27 mouse cellular contexts compared by ENCODE assay signal in the genomic region with DNA sequence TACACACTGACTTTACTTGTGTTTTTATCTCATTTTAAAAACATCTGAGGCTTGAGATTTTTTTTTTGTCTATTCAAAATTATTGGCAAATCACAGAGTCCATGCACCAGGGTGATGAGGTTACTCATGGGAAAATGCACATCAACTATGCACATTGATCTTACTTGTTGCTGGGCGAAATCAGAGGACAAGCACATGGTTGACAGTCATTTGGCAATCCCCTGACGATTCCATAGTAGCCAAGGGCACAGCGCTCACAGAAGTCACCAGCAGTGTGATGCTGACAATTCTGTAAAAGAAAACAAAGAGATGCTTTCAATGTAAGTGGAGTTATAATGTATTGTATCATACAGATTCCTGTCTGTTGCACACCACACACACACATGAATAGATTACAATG.
A peak's percentile ranks its signal among the peaks of the same experiment; 100 is the strongest.
DNase-seq lines count a peak whose midpoint lies in the region; ATAC-seq and TF ChIP-seq lines count a peak whose summit lies in the region.
"Had no signal": no experiment of that assay in that cellular context is flagged by ENCODE, and none has a peak within 500 bp of the region (broad histone marks: within the 10 kb centered on the region; RNA-seq: fewer than 3 reads in every experiment).

No protein-coding gene starts in this region.

- no peak for TF ChIP-seq CTCF in midbrain, postnatal 0 days (IDR thresholded peaks at IDR 0.05)

- no peak overlapping the region for H3K27ac ChIP-seq in hindbrain, embryonic 16.5 days (ENCODE audit: low read depth, low read length)
- no peak overlapping the region for H3K27ac ChIP-seq in hindbrain, embryonic 13.5 days
- H3K27ac ChIP-seq in midbrain, embryonic 11.5 days (ENCODE audit: low read depth, low read length): no peak overlapping the region
- no peak overlapping the region for H3K27ac ChIP-seq in midbrain, embryonic 13.5 days
- no peak overlapping the region for H3K27ac ChIP-seq in midbrain, postnatal 0 days (ENCODE audit: low read depth, low read length)
- H3K27ac ChIP-seq in midbrain, embryonic 16.5 days (ENCODE audit: low read length): no peak overlapping the region
- H3K27ac ChIP-seq: embryonic facial prominence, embryonic 13.5 days; embryonic facial prominence, embryonic 15.5 days; forebrain, embryonic 10.5 days; forebrain, embryonic 12.5 days had no signal

- H3K36me3 ChIP-seq in hindbrain, embryonic 16.5 days (ENCODE audit: control insufficient read depth, insufficient read depth, low read length): no peaks in the 10 kb centered on the region
- H3K36me3 ChIP-seq in hindbrain, embryonic 13.5 days: no peaks in the 10 kb centered on the region
- no peaks in the 10 kb centered on the region for H3K36me3 ChIP-seq in midbrain, embryonic 11.5 days (ENCODE audit: control insufficient read depth, insufficient read depth, low read length)
- H3K36me3 ChIP-seq in midbrain, embryonic 13.5 days: no peaks in the 10 kb centered on the region
- H3K36me3 ChIP-seq in midbrain, postnatal 0 days (ENCODE audit: insufficient read depth, low read length): no peaks in the 10 kb centered on the region
- no peaks in the 10 kb centered on the region for H3K36me3 ChIP-seq in midbrain, embryonic 16.5 days (ENCODE audit: control insufficient read depth, insufficient read depth, low read length)
- H3K36me3 ChIP-seq: embryonic facial prominence, embryonic 13.5 days; embryonic facial prominence, embryonic 15.5 days; forebrain, embryonic 10.5 days; forebrain, embryonic 12.5 days; G1E had no signal

- peak; percentile 4 for DNase-seq in midbrain, embryonic 11.5 days (ENCODE audit: low spot score, missing footprints)
- peak; percentile 54 for DNase-seq in midbrain, postnatal 0 days (ENCODE audit: low spot score)
- DNase-seq: adrenal gland, adult 2 months; adrenal gland, postnatal 10 days; adrenal gland, postnatal 25 days; B cell, adult 2 months; cerebellum, adult 11 months; cerebellum, adult 18-20 months; cerebellum, adult 8-10 months; cerebellum, adult 9-11 months; cerebellum, postnatal 14 days; cerebellum, postnatal 36 days; embryo, embryonic 11 days had no signal

- WGBS in hindbrain, embryonic 16.5 days: 52% methylated on average over 3 of the region's 3 CpGs
- 65% methylated on average over 3 of the region's 3 CpGs for WGBS in hindbrain, embryonic 13.5 days
- WGBS in midbrain, embryonic 11.5 days: 81% methylated on average over 3 of the region's 3 CpGs
- WGBS in midbrain, embryonic 13.5 days: 74% methylated on average over 3 of the region's 3 CpGs
- WGBS in midbrain, postnatal 0 days: 75% methylated on average over 3 of the region's 3 CpGs
- 69% methylated on average over 3 of the region's 3 CpGs for WGBS in midbrain, embryonic 16.5 days

- no peaks in the 10 kb centered on the region for H3K9me3 ChIP-seq in hindbrain, embryonic 16.5 days (ENCODE audit: control insufficient read depth, low read length)
- H3K9me3 ChIP-seq in hindbrain, embryonic 13.5 days: no peaks in the 10 kb centered on the region
- no peaks in the 10 kb centered on the region for H3K9me3 ChIP-seq in midbrain, embryonic 11.5 days (ENCODE audit: control insufficient read depth, low read length)
- H3K9me3 ChIP-seq in midbrain, embryonic 13.5 days: no peaks in the 10 kb centered on the region
- no peaks in the 10 kb centered on the region for H3K9me3 ChIP-seq in midbrain, postnatal 0 days (ENCODE audit: low read length)
- H3K9me3 ChIP-seq in midbrain, embryonic 16.5 days (replicated peaks; ENCODE audit: control insufficient read depth, low read length, poor library complexity, severe bottlenecking): no peaks in the 10 kb centered on the region
- H3K9me3 ChIP-seq: embryonic facial prominence, embryonic 13.5 days; embryonic facial prominence, embryonic 15.5 days; forebrain, embryonic 10.5 days; forebrain, embryonic 12.5 days; G1E had no signal

- H3K27me3 ChIP-seq in hindbrain, embryonic 16.5 days (replicated peaks; ENCODE audit: control insufficient read depth, insufficient read depth, low read length): no peaks in the 10 kb centered on the region
- H3K27me3 ChIP-seq in hindbrain, embryonic 13.5 days: no peaks in the 10 kb centered on the region
- H3K27me3 ChIP-seq in midbrain, embryonic 11.5 days (ENCODE audit: control insufficient read depth, insufficient read depth, low read length): no peaks in the 10 kb centered on the region
- H3K27me3 ChIP-seq in midbrain, embryonic 13.5 days: no peaks in the 10 kb centered on the region
- H3K27me3 ChIP-seq in midbrain, postnatal 0 days (ENCODE audit: insufficient read depth, low read length): no peaks in the 10 kb centered on the region
- no peaks in the 10 kb centered on the region for H3K27me3 ChIP-seq in midbrain, embryonic 16.5 days (ENCODE audit: control insufficient read depth, insufficient read depth, low read depth, low read length)
- H3K27me3 ChIP-seq: CH12.LX; embryonic facial prominence, embryonic 13.5 days; embryonic facial prominence, embryonic 15.5 days; forebrain, embryonic 12.5 days had no signal

- no peak overlapping the region for H3K9ac ChIP-seq in hindbrain, embryonic 16.5 days (ENCODE audit: low read depth, low read length)
- H3K9ac ChIP-seq in hindbrain, embryonic 13.5 days: no peak overlapping the region
- no peak overlapping the region for H3K9ac ChIP-seq in midbrain, embryonic 11.5 days (ENCODE audit: low read length)
- no peak overlapping the region for H3K9ac ChIP-seq in midbrain, embryonic 13.5 days (replicated peaks)
- no peak overlapping the region for H3K9ac ChIP-seq in midbrain, postnatal 0 days (replicated peaks; ENCODE audit: low read length, poor library complexity, severe bottlenecking)
- H3K9ac ChIP-seq in midbrain, embryonic 16.5 days (ENCODE audit: low read depth, low read length): no peak overlapping the region
- H3K9ac ChIP-seq: embryonic facial prominence, embryonic 13.5 days; embryonic facial prominence, embryonic 15.5 days; forebrain, embryonic 12.5 days had no signal

- no peaks in the 10 kb centered on the region for H3K4me1 ChIP-seq in hindbrain, embryonic 16.5 days (ENCODE audit: control insufficient read depth, insufficient read depth, low read depth, low read length)
- H3K4me1 ChIP-seq in hindbrain, embryonic 13.5 days (replicated peaks): no peaks in the 10 kb centered on the region
- H3K4me1 ChIP-seq in midbrain, embryonic 11.5 days (ENCODE audit: control insufficient read depth, insufficient read depth, low read length): no peaks in the 10 kb centered on the region
- no peaks in the 10 kb centered on the region for H3K4me1 ChIP-seq in midbrain, embryonic 13.5 days (replicated peaks)
- H3K4me1 ChIP-seq in midbrain, postnatal 0 days (ENCODE audit: insufficient read depth, low read length): no peaks in the 10 kb centered on the region
- H3K4me1 ChIP-seq in midbrain, embryonic 16.5 days (ENCODE audit: control insufficient read depth, insufficient read depth, low read length): no peaks in the 10 kb centered on the region
- H3K4me1 ChIP-seq: embryonic facial prominence, embryonic 15.5 days; forebrain, embryonic 10.5 days; forebrain, embryonic 12.5 days had no signal

- ATAC-seq in hindbrain, embryonic 16.5 days: peak; percentile 56; the same call in 1 of the 2 replicates
- ATAC-seq in hindbrain, embryonic 13.5 days (ENCODE audit: low FRiP score): no peak
- no peak for ATAC-seq in midbrain, embryonic 11.5 days (ENCODE audit: low FRiP score)
- ATAC-seq in midbrain, embryonic 13.5 days: no peak
- ATAC-seq in midbrain, postnatal 0 days (ENCODE audit: low FRiP score): no peak
- ATAC-seq in midbrain, embryonic 16.5 days: no peak
- ATAC-seq: CD4-positive, CD25-positive, alpha-beta regulatory T cell, adult 4 months; forebrain, embryonic 14.5 days; forebrain, embryonic 16.5 days had no signal

- H3K4me2 ChIP-seq in hindbrain, embryonic 16.5 days (ENCODE audit: low read length): no peak overlapping the region
- H3K4me2 ChIP-seq in hindbrain, embryonic 13.5 days: no peak overlapping the region
- H3K4me2 ChIP-seq in midbrain, embryonic 11.5 days: no peak overlapping the region
- no peak overlapping the region for H3K4me2 ChIP-seq in midbrain, embryonic 13.5 days (replicated peaks)
- H3K4me2 ChIP-seq in midbrain, postnatal 0 days (ENCODE audit: low read depth, low read length, poor library complexity, severe bottlenecking): no peak overlapping the region
- H3K4me2 ChIP-seq in midbrain, embryonic 16.5 days (ENCODE audit: low read length): no peak overlapping the region
- H3K4me2 ChIP-seq: embryonic facial prominence, embryonic 13.5 days; embryonic facial prominence, embryonic 15.5 days; forebrain, embryonic 12.5 days had no signal

- H3K4me3 ChIP-seq in hindbrain, embryonic 16.5 days (ENCODE audit: low read length): no peak overlapping the region
- no peak overlapping the region for H3K4me3 ChIP-seq in hindbrain, embryonic 13.5 days
- H3K4me3 ChIP-seq in midbrain, embryonic 11.5 days (ENCODE audit: low read depth, low read length): no peak overlapping the region
- no peak overlapping the region for H3K4me3 ChIP-seq in midbrain, embryonic 13.5 days (replicated peaks)
- H3K4me3 ChIP-seq in midbrain, postnatal 0 days (ENCODE audit: low read depth, low read length): no peak overlapping the region
- H3K4me3 ChIP-seq in midbrain, embryonic 16.5 days (ENCODE audit: low read depth, low read length): no peak overlapping the region
- H3K4me3 ChIP-seq: embryonic facial prominence, embryonic 13.5 days; embryonic facial prominence, embryonic 15.5 days; erythroblast, embryonic 14.5 days; forebrain, embryonic 10.5 days; forebrain, embryonic 12.5 days had no signal
